Mouse (Mus musculus): Measurements from ENCODE around the gene Klhl3. TPM values are rescaled to one million over a fixed set of nuclear protein-coding genes. Genes with fewer than 3 reads are reported as not detected.
A peak's percentile ranks its signal among the peaks of the same experiment; 100 is the strongest.

Klhl3 gene
- polyA plus RNA-seq, 1 experiment from 2014 or later = 10.7 TPM

GRCm38 (mm10) chr13:57980679-57981078 lies 132.7 kb downstream of the Klhl3 start:
- H3K4me3 ChIP-seq (replicated peaks; ENCODE audit: low read depth, low read length) = no peak overlapping the region
- 0 out of 2 replicates have a peak, but pooled peaks cover 4% of the 10 kb centered on the region for H3K4me1 ChIP-seq (replicated peaks; ENCODE audit: insufficient read depth, low read length)
- TF ChIP-seq CTCF (IDR thresholded peaks at IDR 0.05; ENCODE audit: low read depth) = no peak
- no peaks in the 10 kb centered on the region for H3K36me3 ChIP-seq (ENCODE audit: insufficient read depth, low read length)
- no peaks in the 10 kb centered on the region for H3K27me3 ChIP-seq (ENCODE audit: insufficient read depth, low read length)
- H3K9me3 ChIP-seq (replicated peaks; ENCODE audit: low read length) = no peaks in the 10 kb centered on the region
- no peak overlapping the region for H3K9ac ChIP-seq (ENCODE audit: low read depth, low read length)
- H3K27ac ChIP-seq = no peak overlapping the region
- ATAC-seq (replicated peaks; ENCODE audit: low FRiP score, low read depth) (no peak), DNase-seq (ENCODE audit: low spot score) (no peak)
- H3K4me2 ChIP-seq (ENCODE audit: low read length) = no peak overlapping the region
- 28% methylated on average over 9 of the region's 9 CpGs for WGBS

GRCm38 (mm10) chr13:57980071-57980470 lies 133.3 kb downstream of the Klhl3 start:
- TF ChIP-seq CTCF (IDR thresholded peaks at IDR 0.05; ENCODE audit: low read depth) = no peak
- Histone ChIP-seq H3K4me2 (ENCODE audit: low read length) (no peak overlapping the region), H3K27ac (no peak overlapping the region), H3K9ac (ENCODE audit: low read depth, low read length) (no peak overlapping the region), H3K36me3 (ENCODE audit: insufficient read depth, low read length) (no peaks in the 10 kb centered on the region), H3K4me3 (replicated peaks; ENCODE audit: low read depth, low read length) (no peak overlapping the region), H3K27me3 (ENCODE audit: insufficient read depth, low read length) (no peaks in the 10 kb centered on the region), H3K4me1 (replicated peaks; ENCODE audit: insufficient read depth, low read length) (0 out of 2 replicates have a peak, but pooled peaks cover 4% of the 10 kb centered on the region), H3K9me3 (replicated peaks; ENCODE audit: low read length) (no peaks in the 10 kb centered on the region)
- ATAC-seq (replicated peaks; ENCODE audit: low FRiP score, low read depth) (no peak), DNase-seq (ENCODE audit: low spot score) (no peak)
- WGBS = 38% methylated on average over 2 of the region's 2 CpGs

GRCm38 (mm10) chr13:57978931-57979330 lies 134.5 kb downstream of the Klhl3 start:
- Histone ChIP-seq H3K27ac (no peak overlapping the region), H3K4me2 (ENCODE audit: low read length) (no peak overlapping the region), H3K9ac (ENCODE audit: low read depth, low read length) (no peak overlapping the region), H3K27me3 (ENCODE audit: insufficient read depth, low read length) (no peaks in the 10 kb centered on the region), H3K4me3 (replicated peaks; ENCODE audit: low read depth, low read length) (no peak overlapping the region), H3K9me3 (replicated peaks; ENCODE audit: low read length) (no peaks in the 10 kb centered on the region), H3K4me1 (replicated peaks; ENCODE audit: insufficient read depth, low read length) (0 out of 2 replicates have a peak, but pooled peaks cover 4% of the 10 kb centered on the region), H3K36me3 (ENCODE audit: insufficient read depth, low read length) (no peaks in the 10 kb centered on the region)
- ATAC-seq (replicated peaks; ENCODE audit: low FRiP score, low read depth) (no peak), DNase-seq (ENCODE audit: low spot score) (peak; percentile 65)
- whole genome bisulfite sequencing = 22% methylated on average over 9 of the region's 9 CpGs
- TF ChIP-seq CTCF (IDR thresholded peaks at IDR 0.05; ENCODE audit: low read depth) = no peak

- Histone ChIP-seq H3K4me3 (replicated peaks; ENCODE audit: low read depth, low read length) (no peak overlapping the region), H3K4me2 (ENCODE audit: low read length) (no peak overlapping the region), H3K27ac (no peak overlapping the region), H3K36me3 (ENCODE audit: insufficient read depth, low read length) (no peaks in the 10 kb centered on the region), H3K27me3 (ENCODE audit: insufficient read depth, low read length) (no peaks in the 10 kb centered on the region), H3K9ac (ENCODE audit: low read depth, low read length) (no peak overlapping the region), H3K4me1 (replicated peaks; ENCODE audit: insufficient read depth, low read length) (no peaks in the 10 kb centered on the region), H3K9me3 (replicated peaks; ENCODE audit: low read length) (no peaks in the 10 kb centered on the region)
- 90% methylated on average over 6 of the region's 6 CpGs for WGBS
- ATAC-seq (replicated peaks; ENCODE audit: low FRiP score, low read depth) (no peak), DNase-seq (ENCODE audit: low spot score) (no peak)
- no peak; the same call in 1 of the 2 replicates for TF ChIP-seq CTCF (IDR thresholded peaks at IDR 0.05; ENCODE audit: low read depth)
Measured at GRCm38 (mm10) chr13:57977721-57978120, 135.7 kb downstream of the Klhl3 start.

GRCm38 (mm10) chr13:57965658-57966057 lies 147.7 kb downstream of the Klhl3 start:
- 80% methylated on average over 6 of the region's 6 CpGs for WGBS
- Histone ChIP-seq H3K4me1 (replicated peaks; ENCODE audit: insufficient read depth, low read length) (no peaks in the 10 kb centered on the region), H3K9ac (ENCODE audit: low read depth, low read length) (no peak overlapping the region), H3K27me3 (ENCODE audit: insufficient read depth, low read length) (no peaks in the 10 kb centered on the region), H3K4me3 (replicated peaks; ENCODE audit: low read depth, low read length) (no peak overlapping the region), H3K4me2 (ENCODE audit: low read length) (no peak overlapping the region), H3K9me3 (replicated peaks; ENCODE audit: low read length) (no peaks in the 10 kb centered on the region), H3K36me3 (ENCODE audit: insufficient read depth, low read length) (no peaks in the 10 kb centered on the region), H3K27ac (no peak overlapping the region)
- ATAC-seq (replicated peaks; ENCODE audit: low FRiP score, low read depth) (no peak), DNase-seq (ENCODE audit: low spot score) (no peak)
- TF ChIP-seq CTCF (IDR thresholded peaks at IDR 0.05; ENCODE audit: low read depth) = no peak

GRCm38 (mm10) chr13:57960254-57960653 lies 153.1 kb downstream of the Klhl3 start:
- no peak for TF ChIP-seq CTCF (IDR thresholded peaks at IDR 0.05; ENCODE audit: low read depth)
- no peak overlapping the region for H3K27ac ChIP-seq
- no peak overlapping the region for H3K9ac ChIP-seq (ENCODE audit: low read depth, low read length)
- no peaks in the 10 kb centered on the region for H3K27me3 ChIP-seq (ENCODE audit: insufficient read depth, low read length)
- ATAC-seq (replicated peaks; ENCODE audit: low FRiP score, low read depth) (no peak), DNase-seq (ENCODE audit: low spot score) (no peak)
- 73% methylated on average over 2 of the region's 2 CpGs for WGBS
- no peaks in the 10 kb centered on the region for H3K4me1 ChIP-seq (replicated peaks; ENCODE audit: insufficient read depth, low read length)
- H3K4me3 ChIP-seq (replicated peaks; ENCODE audit: low read depth, low read length) = no peak overlapping the region
- no peaks in the 10 kb centered on the region for H3K9me3 ChIP-seq (replicated peaks; ENCODE audit: low read length)
- no peaks in the 10 kb centered on the region for H3K36me3 ChIP-seq (ENCODE audit: insufficient read depth, low read length)
- no peak overlapping the region for H3K4me2 ChIP-seq (ENCODE audit: low read length)

GRCm38 (mm10) chr13:57959806-57960205 lies 153.6 kb downstream of the Klhl3 start:
- WGBS = 87% methylated on average over 5 of the region's 5 CpGs
- Histone ChIP-seq H3K27ac (no peak overlapping the region), H3K4me2 (ENCODE audit: low read length) (no peak overlapping the region), H3K27me3 (ENCODE audit: insufficient read depth, low read length) (no peaks in the 10 kb centered on the region), H3K9ac (ENCODE audit: low read depth, low read length) (no peak overlapping the region), H3K4me1 (replicated peaks; ENCODE audit: insufficient read depth, low read length) (no peaks in the 10 kb centered on the region), H3K4me3 (replicated peaks; ENCODE audit: low read depth, low read length) (no peak overlapping the region), H3K9me3 (replicated peaks; ENCODE audit: low read length) (no peaks in the 10 kb centered on the region), H3K36me3 (ENCODE audit: insufficient read depth, low read length) (no peaks in the 10 kb centered on the region)
- ATAC-seq (replicated peaks; ENCODE audit: low FRiP score, low read depth) = no peak
- no peak for TF ChIP-seq CTCF (IDR thresholded peaks at IDR 0.05; ENCODE audit: low read depth)
- no peak for DNase-seq (ENCODE audit: low spot score)

MicroRNA genes within 50 kb of the gene (microRNA counts, 519-probe panel; counts per million panel counts)
- microRNA mmu-miR-874 = 330 counts per million, percentile 68 among the panel's probes with 10 or more counts

Small RNA genes within 50 kb of the gene (microRNA-seq; reads per million reads assigned to microRNA genes)
- gene Mir874 = 277 reads per million, percentile 63 among the genes with 10 or more reads in this experiment

Other genes with a start within 250 kb of the Klhl3 start
- 0.23 and 0.49 TPM in 2 replicates for gene Spock1, start 205.3 kb downstream of the Klhl3 start, polyA plus RNA-seq (2015; fragmentation: Nextera tagmentation; extraction: Ambion mirVana)
- gene Hnrnpa0, start 15.0 kb upstream of the Klhl3 start, polyA plus RNA-seq (2015; fragmentation: Nextera tagmentation; extraction: Ambion mirVana) = 54.7 and 54.8 TPM in 2 replicates
- gene Idnk, start 44.1 kb upstream of the Klhl3 start, polyA plus RNA-seq (2015; fragmentation: Nextera tagmentation; extraction: Ambion mirVana) = 48.5 and 48.7 TPM in 2 replicates
- gene Ubqln1, start 102.1 kb upstream of the Klhl3 start, polyA plus RNA-seq (2015; fragmentation: Nextera tagmentation; extraction: Ambion mirVana) = 80.6 and 82.1 TPM in 2 replicates
- gene Gkap1, start 162.1 kb upstream of the Klhl3 start, polyA plus RNA-seq (2015; fragmentation: Nextera tagmentation; extraction: Ambion mirVana) = 43.7 and 54.2 TPM in 2 replicates
- 0.52 and 0.55 TPM in 2 replicates for gene Kif27, start 245.5 kb upstream of the Klhl3 start, polyA plus RNA-seq (2015; fragmentation: Nextera tagmentation; extraction: Ambion mirVana)